Mouse (Mus musculus) hindbrain, embryonic 14.5 days (tissue): ENCODE data around the gene Anapc15. TPM values are rescaled to one million over a fixed set of nuclear protein-coding genes. Genes with fewer than 3 reads are reported as not detected.
A peak's percentile ranks its signal among the peaks of the same experiment; 100 is the strongest.

Experiments
- ATAC-seq: fragments of 200-750 bp; cut with Nextera tagmentation; 2 replicates; pipeline ENCODE4 v1.8.0; 2017; ENCODE audit warnings: moderate number of reproducible peaks, mild to moderate bottlenecking, moderate TSS enrichment, moderate library complexity; ENCODE audit not compliant: low FRiP score
- DNase-seq: peaks from one replicate; pipeline ENCODE4 v3.0.0-alpha.2; 2015; ENCODE audit warnings: low spot score
- H3K27ac ChIP-seq: fragments of 300-500 bp; sonication (generic); 2 replicates; pipeline ENCODE4 v1.5.1; 2014; ENCODE audit warnings: mild to moderate bottlenecking, moderate library complexity
- H3K27me3 ChIP-seq: fragments of 300-500 bp; sonication (generic); 2 replicates; pipeline ENCODE4 v1.6.1; 2014; ENCODE audit warnings: mild to moderate bottlenecking, low read length, mixed read lengths; ENCODE audit not compliant: control insufficient read depth, insufficient read depth
- H3K36me3 ChIP-seq: fragments of 300-500 bp; sonication (generic); replicated peaks from 2 replicates; pipeline ENCODE4 v1.6.1; 2014; ENCODE audit not compliant: control insufficient read depth, insufficient read depth
- H3K4me1 ChIP-seq: fragments of 300-500 bp; sonication (generic); replicated peaks from 2 replicates; pipeline ENCODE4 v1.6.1; 2014; ENCODE audit warnings: antibody characterized with exemption, low read length, mixed read lengths; ENCODE audit not compliant: control insufficient read depth, insufficient read depth
- H3K4me2 ChIP-seq: fragments of 300-500 bp; sonication (generic); replicated peaks from 2 replicates; pipeline ENCODE4 v1.6.1; 2014; ENCODE audit warnings: mild to moderate bottlenecking, moderate library complexity
- H3K4me3 ChIP-seq: fragments of 300-500 bp; sonication (generic); replicated peaks from 2 replicates; pipeline ENCODE4 v1.5.1; 2014; ENCODE audit warnings: mild to moderate bottlenecking, low read length
- H3K9ac ChIP-seq: fragments of 300-500 bp; sonication (generic); 2 replicates; pipeline ENCODE4 v1.6.1; 2014
- H3K9me3 ChIP-seq: fragments of 300-500 bp; sonication (generic); 2 replicates; pipeline ENCODE4 v1.6.1; 2016; ENCODE audit warnings: low read length; ENCODE audit not compliant: control insufficient read depth
- WGBS: fragments of 180-500 bp; shearing (Covaris S2); extraction: QIAGEN DNeasy Blood & Tissue Kit; methylation state at CpG from one replicate; pipeline ENCODE4 v1.1.7; 2014; 5-methylcytosine and 5-hydroxymethylcytosine counted together
- polyA plus RNA-seq: library from polyadenylated mRNA; unstranded; fragments of >200 nt; fragmentation: Nextera tagmentation; extraction: Ambion mirVana; gene quantifications from 2 replicates; pipeline ENCODE4 v1.2.1, GENCODE M21; 2014

The Anapc15 gene
- polyA plus RNA-seq, result 63.0 and 65.5 TPM in 2 replicates

DNA sequence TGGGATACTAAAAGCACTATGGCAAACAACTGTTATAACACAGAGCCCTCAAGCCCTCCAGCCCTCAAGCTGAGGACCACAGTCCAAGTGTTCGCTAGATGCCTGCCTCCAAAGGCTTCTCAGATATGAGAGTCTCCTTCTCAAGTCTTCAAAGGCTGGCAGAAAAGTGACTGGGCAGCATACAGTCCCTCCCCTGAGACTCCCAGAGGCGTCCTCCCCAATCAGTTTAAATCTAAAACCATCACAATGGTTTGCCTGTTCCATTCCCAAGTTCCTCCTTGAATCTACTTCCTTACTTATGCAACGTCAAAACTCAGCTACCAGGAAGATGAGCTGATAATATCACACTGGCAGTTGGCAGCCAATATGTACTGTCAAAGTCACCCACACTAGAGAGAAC is at the start of gene Anapc15:
Anapc15 (plus strand) TSS at position 301 of the 400 bp plus-strand sequence.
- 85% methylated on average over 3 of the region's 3 CpGs for WGBS
- Histone ChIP-seq H3K4me1 (no peaks in the 10 kb centered on the region), H3K4me2 (no peak within 1 kb of the TSS), H3K36me3 (no peaks in the 10 kb centered on the region), H3K9me3 (no peaks in the 10 kb centered on the region), H3K27ac (no peak within 1 kb of the TSS), H3K4me3 (no peak within 1 kb of the TSS), H3K27me3 (no peaks in the 10 kb centered on the region), H3K9ac (no peak within 1 kb of the TSS)
- DNase-seq (no peak), ATAC-seq (no peak)

DNA sequence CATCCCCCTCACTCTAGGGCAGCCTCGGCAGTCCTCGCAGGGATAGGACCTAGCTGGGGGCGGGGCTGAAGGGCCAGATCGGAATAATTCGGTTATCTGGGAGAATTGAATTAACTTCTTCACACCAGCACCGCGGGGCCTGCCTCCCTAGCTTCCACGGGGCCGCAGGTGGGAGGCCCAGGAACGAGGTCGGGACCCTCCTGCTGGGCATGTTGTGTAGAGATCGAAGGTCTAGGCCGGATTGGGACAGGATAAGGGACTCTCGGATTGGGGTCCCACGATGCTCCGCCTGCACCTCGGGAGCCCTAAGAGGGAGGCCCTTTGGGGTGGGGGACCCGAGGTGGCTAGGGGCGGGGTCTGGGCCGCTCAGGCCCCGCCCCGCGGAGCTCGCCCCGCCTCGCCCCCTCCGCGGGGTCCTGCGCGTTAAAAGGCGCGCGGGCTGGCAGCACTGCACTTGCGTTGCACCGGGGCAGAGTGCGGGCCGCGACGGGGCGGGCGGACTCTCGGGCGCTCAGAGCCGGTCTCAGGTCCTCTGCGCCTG is 45.6 kb upstream of the Anapc15 start, which contains the start of gene Phox2a:
Phox2a (plus strand) TSS at position 453 of the 541 bp plus-strand sequence.
- under 1% methylated on average over 38 of the region's 45 CpGs for WGBS
- ATAC-seq, result peak; percentile 49; the same call in 1 of the 2 replicates

DNA sequence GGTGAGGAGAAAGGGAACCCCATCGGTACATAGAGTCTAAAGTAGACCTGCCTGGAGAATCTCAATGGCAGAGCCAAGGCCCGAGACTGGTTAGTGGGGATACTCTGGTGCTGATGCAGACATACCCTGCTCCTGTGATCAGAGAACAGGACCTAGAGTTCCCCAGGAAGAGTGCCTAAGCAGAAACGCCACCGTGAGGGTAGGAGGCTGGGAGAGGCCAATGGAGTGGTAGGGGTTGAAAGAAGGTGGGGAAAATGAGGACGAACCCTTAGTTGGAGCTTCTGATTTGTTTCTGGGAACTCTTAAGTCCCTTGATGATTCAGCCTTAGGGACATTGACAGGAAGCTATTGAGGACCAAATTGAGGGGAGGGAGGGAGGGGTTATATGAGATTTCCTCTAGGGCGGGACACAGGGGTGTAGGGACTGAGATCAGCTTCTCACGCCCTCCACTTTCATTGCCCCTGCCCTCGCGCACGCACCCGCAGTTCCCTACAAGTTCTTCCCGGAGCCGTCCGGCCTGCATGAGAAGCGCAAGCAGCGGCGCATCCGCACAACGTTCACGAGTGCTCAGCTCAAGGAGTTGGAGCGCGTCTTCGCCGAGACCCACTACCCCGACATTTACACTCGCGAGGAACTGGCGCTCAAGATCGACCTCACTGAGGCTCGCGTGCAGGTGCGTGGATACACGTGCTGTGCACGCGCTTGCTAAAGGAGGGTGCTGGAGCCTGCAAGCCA is 43.1 kb upstream of the Anapc15 start:
- H3K36me3 ChIP-seq, result no peaks in the 10 kb centered on the region
- no peak for DNase-seq
- peaks cover 9% of the 10 kb centered on the region; the same call in 1 of the 2 replicates for H3K4me1 ChIP-seq
- no peak overlapping the region for H3K27ac ChIP-seq
- no peak for ATAC-seq
- H3K27me3 ChIP-seq, result peaks cover 81% of the 10 kb centered on the region
- H3K9me3 ChIP-seq, result no peaks in the 10 kb centered on the region
- H3K9ac ChIP-seq, result 0 out of 2 replicates have a peak overlapping the region, but pooled peaks have one; percentile 39
- peak overlapping the region; percentile 32 for H3K4me3 ChIP-seq
- 3% methylated on average over 35 of the region's 35 CpGs for WGBS
- H3K4me2 ChIP-seq, result peak overlapping the region; percentile 72

More for the DNA sequence above, 45.6 kb upstream of the Anapc15 start, which contains the start of gene Phox2a:
- Histone ChIP-seq H3K9ac (no peak within 1 kb of the TSS), H3K4me2 (peak within 1 kb of the TSS; percentile 44), H3K36me3 (no peaks in the 10 kb centered on the region), H3K27ac (no peak within 1 kb of the TSS), H3K4me3 (peak within 1 kb of the TSS; percentile 20), H3K4me1 (peaks cover 9% of the 10 kb centered on the region; the same call in 1 of the 2 replicates), H3K27me3 (peaks cover 70% of the 10 kb centered on the region), H3K9me3 (no peaks in the 10 kb centered on the region)
- DNase-seq, result no peak

DNA sequence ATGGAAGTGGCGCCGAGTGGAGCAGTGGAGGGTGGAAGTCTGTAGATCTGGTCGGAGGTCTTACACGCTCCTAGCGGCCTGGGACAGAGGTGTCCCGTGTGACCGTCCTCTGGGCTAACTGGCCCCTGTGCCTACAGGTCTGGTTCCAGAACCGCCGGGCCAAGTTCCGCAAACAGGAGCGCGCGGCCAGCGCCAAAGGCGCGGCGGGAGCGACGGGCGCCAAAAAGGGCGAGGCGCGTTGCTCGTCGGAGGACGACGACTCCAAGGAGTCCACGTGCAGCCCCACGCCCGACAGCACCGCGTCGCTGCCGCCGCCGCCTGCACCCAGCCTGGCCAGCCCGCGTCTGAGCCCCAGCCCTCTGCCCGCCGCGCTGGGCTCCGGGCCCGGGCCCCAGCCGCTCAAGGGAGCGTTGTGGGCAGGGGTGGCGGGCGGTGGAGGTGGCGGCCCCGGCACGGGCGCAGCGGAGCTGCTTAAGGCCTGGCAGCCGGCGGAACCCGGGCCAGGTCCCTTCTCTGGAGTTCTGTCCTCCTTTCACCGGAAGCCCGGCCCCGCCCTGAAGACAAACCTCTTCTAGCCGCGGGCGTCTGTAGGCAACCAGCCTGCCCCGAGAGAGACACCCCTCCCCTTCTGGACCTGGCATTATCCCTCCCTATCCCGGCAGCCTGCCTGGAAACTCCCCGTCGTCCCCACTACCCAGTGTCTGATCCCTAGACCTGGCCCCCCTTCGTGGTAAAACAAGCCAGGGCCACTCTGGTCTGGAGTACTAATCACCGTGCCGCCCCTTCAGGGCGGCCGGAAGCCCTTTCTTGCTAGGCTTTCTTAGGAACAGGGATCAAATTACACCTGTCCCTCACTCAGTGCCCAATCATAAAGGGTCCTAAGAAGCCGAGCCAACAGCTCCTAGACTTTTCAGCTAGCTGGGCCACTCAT is 41.7 kb upstream of the Anapc15 start:
- peaks cover 70% of the 10 kb centered on the region for H3K27me3 ChIP-seq
- H3K4me1 ChIP-seq, result peaks cover 9% of the 10 kb centered on the region; the same call in 1 of the 2 replicates
- peak overlapping the region; percentile 72 for H3K4me2 ChIP-seq
- peak overlapping the region; percentile 32 for H3K4me3 ChIP-seq
- peaks cover 3% of the 10 kb centered on the region; the same call in 1 of the 2 replicates for H3K36me3 ChIP-seq
- WGBS, result 1% methylated on average over 70 of the region's 71 CpGs
- H3K9me3 ChIP-seq, result no peaks in the 10 kb centered on the region
- peak overlapping the region; percentile 39 for H3K9ac ChIP-seq
- no peak overlapping the region for H3K27ac ChIP-seq
- DNase-seq (no peak), ATAC-seq (peak; percentile 57)

DNA sequence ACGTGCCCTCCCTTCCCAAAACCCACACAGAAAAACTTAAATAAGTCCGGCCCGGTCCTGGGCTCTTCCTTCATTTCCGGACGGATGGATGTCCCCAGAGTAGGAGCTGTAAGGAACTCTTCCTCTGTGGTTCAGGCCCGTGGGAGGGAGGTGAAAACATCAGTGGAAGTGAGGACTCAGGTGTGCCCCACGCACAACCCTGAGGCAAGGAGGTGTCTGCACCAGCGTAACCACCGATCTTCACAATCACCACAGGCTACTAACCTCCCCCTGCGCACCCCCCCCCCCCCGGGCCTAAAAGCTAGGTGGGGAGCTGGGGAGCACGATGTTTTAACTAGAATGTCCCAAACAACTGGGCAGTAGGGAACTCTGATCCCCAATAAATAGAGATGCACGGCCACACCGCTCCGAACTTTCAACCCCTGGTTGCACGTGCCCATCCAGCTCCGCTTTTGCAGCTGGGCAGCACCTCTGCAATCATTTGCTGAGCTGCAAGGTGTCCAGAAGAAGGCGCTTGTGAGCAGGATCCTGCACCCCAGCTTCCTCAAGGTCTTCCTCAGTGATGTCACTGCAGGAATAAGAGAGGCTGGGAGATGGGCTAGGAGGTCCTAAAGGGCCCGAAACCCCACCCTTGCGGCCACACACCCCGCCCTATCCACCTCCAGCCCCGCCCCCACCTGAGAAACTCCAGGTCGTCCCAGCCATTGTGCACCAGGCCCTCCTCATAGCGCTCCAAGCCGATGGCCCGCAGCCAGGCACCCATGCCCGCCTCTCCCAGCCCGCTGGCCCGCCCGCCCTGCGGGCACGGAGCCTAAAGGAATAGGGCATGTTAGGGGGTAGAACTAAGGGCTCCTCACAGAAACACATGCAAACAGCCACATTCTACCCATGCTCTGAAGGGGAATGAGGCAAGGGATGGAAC is 40.4 kb upstream of the Anapc15 start:
- Histone ChIP-seq H3K9me3 (no peaks in the 10 kb centered on the region), H3K4me1 (peaks cover 5% of the 10 kb centered on the region; the same call in 1 of the 2 replicates), H3K27me3 (peaks cover 58% of the 10 kb centered on the region), H3K36me3 (peaks cover 7% of the 10 kb centered on the region), H3K4me3 (no peak overlapping the region), H3K27ac (no peak overlapping the region), H3K4me2 (no peak overlapping the region), H3K9ac (no peak overlapping the region)
- ATAC-seq, result no peak
- 29% methylated on average over 31 of the region's 32 CpGs for WGBS
- DNase-seq, result no peak

DNA sequence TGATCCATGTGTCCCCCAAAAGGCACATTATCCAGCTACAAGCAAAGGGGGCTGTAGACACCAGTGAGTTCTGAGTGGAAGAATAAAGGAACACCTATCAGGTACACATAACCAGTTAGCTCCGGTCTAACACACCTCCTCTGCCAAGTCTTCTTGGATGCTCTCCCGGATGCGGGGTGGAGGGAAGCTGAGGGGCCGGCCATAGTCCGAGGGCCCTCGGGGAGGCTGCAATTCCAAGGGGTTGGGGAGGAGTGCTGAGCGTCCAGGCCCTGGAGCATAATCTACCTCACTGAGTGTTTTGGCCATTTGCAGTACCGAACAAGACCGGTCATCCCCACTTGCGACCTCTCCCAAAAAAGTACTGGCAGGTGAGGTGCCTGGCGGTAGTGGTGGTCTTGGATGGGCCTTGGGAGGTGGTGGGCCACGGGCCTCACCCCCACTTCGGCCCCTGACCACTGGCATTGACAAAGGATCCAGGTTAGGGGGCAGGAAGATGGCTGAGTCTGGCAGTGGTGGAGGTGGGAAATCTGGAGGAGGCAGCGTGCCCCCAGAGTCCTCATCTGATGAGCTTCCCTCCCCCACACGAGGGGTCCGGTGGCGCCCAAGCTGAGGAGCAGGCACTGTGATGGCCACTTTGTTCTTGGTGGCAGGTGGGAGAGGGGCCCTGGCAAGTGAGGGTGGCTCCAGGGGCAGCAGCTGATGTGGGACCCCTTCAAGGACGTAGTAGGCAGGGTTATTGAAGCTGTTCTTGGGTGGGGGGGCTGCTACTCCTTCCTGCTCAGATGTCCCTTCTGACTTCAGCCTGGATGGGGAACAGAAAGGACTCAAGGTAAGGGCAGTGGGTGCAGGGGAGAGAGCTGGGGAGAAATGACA is 39.5 kb upstream of the Anapc15 start:
- peaks cover 49% of the 10 kb centered on the region for H3K27me3 ChIP-seq
- ATAC-seq (no peak), DNase-seq (no peak)
- 81% methylated on average over 18 of the region's 18 CpGs for WGBS
- peaks cover 4% of the 10 kb centered on the region; the same call in 1 of the 2 replicates for H3K4me1 ChIP-seq
- H3K9me3 ChIP-seq, result no peaks in the 10 kb centered on the region
- no peak overlapping the region for H3K27ac ChIP-seq
- H3K36me3 ChIP-seq, result peaks cover 16% of the 10 kb centered on the region
- H3K4me3 ChIP-seq, result no peak overlapping the region
- no peak overlapping the region for H3K4me2 ChIP-seq
- no peak overlapping the region for H3K9ac ChIP-seq

DNA sequence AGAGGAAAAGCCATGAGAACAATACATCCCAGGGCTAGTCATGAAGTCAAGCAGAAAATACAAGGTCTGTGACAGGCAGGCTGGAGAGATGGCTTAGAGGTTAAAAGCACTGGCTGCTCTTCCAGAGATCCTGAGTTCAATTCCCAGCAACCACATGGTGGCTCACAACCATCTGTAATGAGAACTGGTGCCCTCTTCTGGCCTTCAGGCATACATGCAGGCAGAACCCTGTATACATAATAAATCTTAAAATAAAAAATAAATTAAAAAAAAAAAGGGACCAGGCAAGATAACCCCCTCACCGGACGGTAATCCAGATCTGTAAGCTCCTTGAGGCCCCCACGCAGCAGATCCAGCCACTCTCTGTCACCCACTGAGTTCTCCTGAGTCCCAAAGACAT is 33.1 kb upstream of the Anapc15 start:
- H3K9ac ChIP-seq, result no peak overlapping the region
- no peak for ATAC-seq
- H3K9me3 ChIP-seq, result no peaks in the 10 kb centered on the region
- peaks cover 36% of the 10 kb centered on the region for H3K36me3 ChIP-seq
- DNase-seq, result no peak
- no peak overlapping the region for H3K4me2 ChIP-seq
- no peak overlapping the region for H3K4me3 ChIP-seq
- H3K27me3 ChIP-seq, result no peaks in the 10 kb centered on the region
- 99% methylated on average over 3 of the region's 3 CpGs for WGBS
- peaks cover 11% of the 10 kb centered on the region for H3K4me1 ChIP-seq
- no peak overlapping the region for H3K27ac ChIP-seq

DNA sequence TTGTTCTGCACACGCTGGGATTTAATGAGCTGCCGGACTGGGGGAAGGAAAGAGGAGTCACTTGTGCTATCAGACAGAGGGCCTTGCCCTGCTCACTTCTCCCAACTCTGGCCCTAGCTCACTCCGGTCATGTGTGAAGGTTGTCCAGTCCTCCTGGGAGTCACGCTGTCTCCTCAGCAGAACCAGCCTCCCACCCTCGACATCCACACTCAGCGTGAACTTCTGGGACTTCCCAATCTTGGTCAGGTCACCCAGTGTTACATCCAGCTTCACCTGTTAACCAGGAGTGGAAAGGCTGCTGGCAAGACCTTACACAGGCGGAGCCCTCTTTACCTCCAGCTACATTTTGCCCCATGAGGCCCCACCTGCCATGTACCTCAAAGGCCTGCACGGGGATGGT is 32.1 kb upstream of the Anapc15 start:
- no peak for DNase-seq
- Histone ChIP-seq H3K9me3 (no peaks in the 10 kb centered on the region), H3K4me2 (no peak overlapping the region), H3K27me3 (peaks cover under 1% of the 10 kb centered on the region; the same call in 1 of the 2 replicates), H3K36me3 (peaks cover 33% of the 10 kb centered on the region), H3K9ac (no peak overlapping the region), H3K4me1 (peaks cover 12% of the 10 kb centered on the region), H3K27ac (no peak overlapping the region), H3K4me3 (no peak overlapping the region)
- 94% methylated on average over 8 of the region's 8 CpGs for WGBS
- no peak for ATAC-seq
